Mouse (Mus musculus): ENCODE measurements at regions not wholly inside any gene's neighbourhood (a gene's known extent, or its start where the extent isn't known, plus 50 kb on each side); places are given as distances from the start of the nearest gene placed in this dataset.
A peak's percentile ranks its signal among the peaks of the same experiment; 100 is the strongest.

- DNase-seq (ENCODE audit: low spot score) = no peak
These were observed 778.7 kb downstream of the Cntnap5b start for GRCm38 (mm10) chr1:100551293-100551692.

- peak; percentile 3 for DNase-seq (ENCODE audit: low spot score)
These were observed 784.4 kb downstream of the Cntnap5b start for GRCm38 (mm10) chr1:100556937-100557336.
